Mouse (Mus musculus) stomach, postnatal 0 days (tissue): Measurements from ENCODE around the gene Amh.

Experiments used
- CTCF ChIP-seq: IDR thresholded peaks from 2 replicates; pipeline ENCODE4 v1.5.1; 2016; ENCODE audit warnings: antibody characterized with exemption, low read depth, mild to moderate bottlenecking, moderate library complexity
- EP300 ChIP-seq: optimal IDR thresholded peaks from 2 replicates; pipeline ENCODE3; 2016; ENCODE audit warnings: antibody characterized with exemption

DNA sequence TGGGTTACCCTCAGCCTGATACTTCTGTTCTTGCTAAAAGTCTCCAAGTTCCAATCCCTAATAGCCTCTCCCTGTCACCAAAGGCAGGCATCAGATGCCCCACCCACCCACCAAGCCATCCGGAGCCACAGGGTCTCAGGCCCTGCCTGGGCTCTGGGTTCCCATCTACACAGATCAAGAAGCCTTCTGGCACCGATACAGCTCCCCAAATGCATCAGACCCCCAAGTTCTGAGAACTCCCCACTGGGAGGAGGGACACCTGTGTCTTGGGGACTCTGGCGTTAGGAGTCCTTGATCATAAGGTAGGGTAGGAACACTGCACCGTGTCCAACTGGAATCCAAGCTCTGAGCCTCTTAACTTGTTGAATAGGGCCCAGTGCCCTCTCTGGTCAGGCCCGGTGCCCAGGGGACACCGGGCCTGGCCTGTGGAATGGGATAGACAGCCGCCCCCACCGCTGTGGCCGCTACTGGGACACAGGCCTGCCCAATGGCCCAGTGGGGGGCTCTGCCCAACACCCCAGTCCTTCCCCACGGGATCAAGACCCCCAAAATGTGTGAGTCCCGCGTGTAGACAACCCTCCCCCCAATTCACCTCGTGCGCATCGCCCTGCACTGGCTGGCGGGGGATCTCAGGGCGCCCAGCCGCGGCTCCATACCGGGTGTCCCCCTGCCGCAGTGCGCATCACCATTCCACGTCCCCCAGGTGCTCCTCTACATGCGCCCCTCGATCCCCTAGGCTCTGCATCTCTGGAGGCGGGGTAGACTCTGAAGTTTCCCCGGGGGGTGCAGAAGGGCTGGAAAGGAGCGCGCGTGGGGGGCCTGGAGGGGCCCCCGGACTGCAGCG lies 38.3 kb downstream of the Amh start:
- TF ChIP-seq CTCF: no peak
- TF ChIP-seq EP300: no peak
